Mouse (Mus musculus) T-cell, adult 2 months (primary cell): ENCODE results near the gene Mrln.

ENCODE experiments used
- DNase-seq: peaks from one replicate; pipeline ENCODE4 v3.0.0; 2022; ENCODE audit warnings: low spot score

The Mrln gene

GRCm38 (mm10) chr10:70204505-70205399 is at the start of gene Mrln:
Gene Mrln (plus strand): TSS chr10:70204664.
- DNase-seq, result no peak

- peak; percentile 23 for DNase-seq
Measured at GRCm38 (mm10) chr10:70156431-70157165, 47.9 kb upstream of the Mrln start.

- no peak for DNase-seq
Measured at GRCm38 (mm10) chr10:70159651-70160320, 44.7 kb upstream of the Mrln start.

GRCm38 (mm10) chr10:70160811-70161210 is 43.7 kb upstream of the Mrln start:
- DNase-seq, result no peak

GRCm38 (mm10) chr10:70161504-70161903 is 43.0 kb upstream of the Mrln start:
- DNase-seq, result no peak

- DNase-seq, result no peak
Measured at GRCm38 (mm10) chr10:70163681-70164080, 40.8 kb upstream of the Mrln start.

GRCm38 (mm10) chr10:70165877-70166276 is 38.6 kb upstream of the Mrln start:
- DNase-seq, result no peak

- DNase-seq, result no peak
Measured at GRCm38 (mm10) chr10:70166427-70166826, 38.0 kb upstream of the Mrln start.

- DNase-seq, result no peak
Measured at GRCm38 (mm10) chr10:70167625-70168024, 36.8 kb upstream of the Mrln start.

- no peak for DNase-seq
Measured at GRCm38 (mm10) chr10:70168396-70168795, 36.1 kb upstream of the Mrln start.

- no peak for DNase-seq
Measured at GRCm38 (mm10) chr10:70169044-70169443, 35.4 kb upstream of the Mrln start.

GRCm38 (mm10) chr10:70173314-70173713 is 31.1 kb upstream of the Mrln start:
- peak; percentile 41 for DNase-seq

GRCm38 (mm10) chr10:70174494-70175190 is 29.8 kb upstream of the Mrln start:
- DNase-seq, result no peak

GRCm38 (mm10) chr10:70180727-70181126 is 23.7 kb upstream of the Mrln start:
- DNase-seq, result peak; percentile 45

GRCm38 (mm10) chr10:70181279-70181972 is 23.0 kb upstream of the Mrln start:
- DNase-seq, result no peak

GRCm38 (mm10) chr10:70183210-70184080 is 21.0 kb upstream of the Mrln start:
- no peak for DNase-seq

- no peak for DNase-seq
Measured at GRCm38 (mm10) chr10:70186136-70186535, 18.3 kb upstream of the Mrln start.

- DNase-seq, result no peak
Measured at GRCm38 (mm10) chr10:70186586-70186985, 17.9 kb upstream of the Mrln start.

- DNase-seq, result no peak
Measured at GRCm38 (mm10) chr10:70189864-70190263, 14.6 kb upstream of the Mrln start.

- no peak for DNase-seq
Measured at GRCm38 (mm10) chr10:70194283-70194682, 10.2 kb upstream of the Mrln start.
